Mouse (Mus musculus): ENCODE results near the gene Zfp408. TPM values are rescaled to one million over a fixed set of nuclear protein-coding genes. Genes with fewer than 3 reads are reported as not detected.

The Zfp408 gene
- polyA plus RNA-seq, 1 experiment from 2014 or later, result 12.6 TPM

- peaks cover 83% of the 10 kb centered on the region for H3K36me3 ChIP-seq
- WGBS, result 91% methylated on average over 6 of the region's 6 CpGs
Observed at GRCm38 (mm10) chr2:91670038-91670437, 20.4 kb upstream of the Zfp408 start.

GRCm38 (mm10) chr2:91669326-91669725, 19.7 kb upstream of the Zfp408 start:
- no peak overlapping the region for H3K27ac ChIP-seq

More at GRCm38 (mm10) chr2:91670038-91670437, 20.4 kb upstream of the Zfp408 start:
- no peak overlapping the region for H3K4me2 ChIP-seq
- no peak overlapping the region for H3K4me3 ChIP-seq (replicated peaks)
- no peak for ATAC-seq (ENCODE audit: insufficient number of reproducible peaks, insufficient read depth, low FRiP score, low TSS enrichment, low read depth)
- H3K27ac ChIP-seq, result no peak overlapping the region
- no peaks in the 10 kb centered on the region for H3K9me3 ChIP-seq
- no peaks in the 10 kb centered on the region for H3K4me1 ChIP-seq (replicated peaks)
- H3K27me3 ChIP-seq, result no peaks in the 10 kb centered on the region
- no peak overlapping the region for H3K9ac ChIP-seq (replicated peaks)

GRCm38 (mm10) chr2:91667747-91668146, 18.2 kb upstream of the Zfp408 start:
- 84% methylated on average over 2 of the region's 2 CpGs for WGBS
- Histone ChIP-seq H3K27ac (no peak overlapping the region), H3K9ac (replicated peaks) (no peak overlapping the region), H3K9me3 (no peaks in the 10 kb centered on the region), H3K4me2 (no peak overlapping the region), H3K27me3 (no peaks in the 10 kb centered on the region), H3K4me3 (replicated peaks) (no peak overlapping the region), H3K4me1 (replicated peaks) (no peaks in the 10 kb centered on the region), H3K36me3 (peaks cover 85% of the 10 kb centered on the region)
- ATAC-seq (ENCODE audit: insufficient number of reproducible peaks, insufficient read depth, low FRiP score, low TSS enrichment, low read depth), result no peak

More at GRCm38 (mm10) chr2:91669326-91669725, 19.7 kb upstream of the Zfp408 start:
- Histone ChIP-seq H3K36me3 (peaks cover 82% of the 10 kb centered on the region), H3K9me3 (no peaks in the 10 kb centered on the region), H3K4me1 (replicated peaks) (no peaks in the 10 kb centered on the region), H3K4me2 (no peak overlapping the region), H3K27me3 (no peaks in the 10 kb centered on the region), H3K4me3 (replicated peaks) (no peak overlapping the region), H3K9ac (replicated peaks) (no peak overlapping the region)
- WGBS, result 93% methylated on average over 8 of the region's 8 CpGs
- no peak for ATAC-seq (ENCODE audit: insufficient number of reproducible peaks, insufficient read depth, low FRiP score, low TSS enrichment, low read depth)

- Histone ChIP-seq H3K4me2 (no peak overlapping the region), H3K4me3 (replicated peaks) (no peak overlapping the region), H3K4me1 (replicated peaks) (no peaks in the 10 kb centered on the region), H3K36me3 (peaks cover 92% of the 10 kb centered on the region), H3K9me3 (no peaks in the 10 kb centered on the region), H3K27ac (no peak overlapping the region), H3K9ac (replicated peaks) (no peak overlapping the region), H3K27me3 (no peaks in the 10 kb centered on the region)
- WGBS, result 93% methylated on average over 6 of the region's 6 CpGs
- no peak for ATAC-seq (ENCODE audit: insufficient number of reproducible peaks, insufficient read depth, low FRiP score, low TSS enrichment, low read depth)
Observed at GRCm38 (mm10) chr2:91666386-91666910, 16.9 kb upstream of the Zfp408 start.

GRCm38 (mm10) chr2:91664780-91665179, 15.2 kb upstream of the Zfp408 start:
- Histone ChIP-seq H3K27ac (no peak overlapping the region), H3K9ac (replicated peaks) (no peak overlapping the region), H3K36me3 (peaks cover 88% of the 10 kb centered on the region), H3K9me3 (no peaks in the 10 kb centered on the region), H3K4me3 (replicated peaks) (no peak overlapping the region), H3K27me3 (no peaks in the 10 kb centered on the region), H3K4me2 (no peak overlapping the region), H3K4me1 (replicated peaks) (no peaks in the 10 kb centered on the region)
- ATAC-seq (ENCODE audit: insufficient number of reproducible peaks, insufficient read depth, low FRiP score, low TSS enrichment, low read depth), result no peak

- WGBS, result 91% methylated on average over 6 of the region's 6 CpGs
- Histone ChIP-seq H3K9me3 (no peaks in the 10 kb centered on the region), H3K4me1 (replicated peaks) (no peaks in the 10 kb centered on the region), H3K4me3 (replicated peaks) (no peak overlapping the region), H3K27me3 (no peaks in the 10 kb centered on the region), H3K36me3 (peaks cover 88% of the 10 kb centered on the region), H3K9ac (replicated peaks) (no peak overlapping the region), H3K4me2 (no peak overlapping the region), H3K27ac (no peak overlapping the region)
- ATAC-seq (ENCODE audit: insufficient number of reproducible peaks, insufficient read depth, low FRiP score, low TSS enrichment, low read depth), result no peak
Observed at GRCm38 (mm10) chr2:91660981-91661380, 11.4 kb upstream of the Zfp408 start.

GRCm38 (mm10) chr2:91659657-91660056, 10.1 kb upstream of the Zfp408 start:
- Histone ChIP-seq H3K27me3 (no peaks in the 10 kb centered on the region), H3K4me1 (replicated peaks) (no peaks in the 10 kb centered on the region), H3K27ac (no peak overlapping the region), H3K36me3 (peaks cover 92% of the 10 kb centered on the region), H3K9me3 (no peaks in the 10 kb centered on the region), H3K9ac (replicated peaks) (no peak overlapping the region), H3K4me3 (replicated peaks) (no peak overlapping the region), H3K4me2 (no peak overlapping the region)
- ATAC-seq (ENCODE audit: insufficient number of reproducible peaks, insufficient read depth, low FRiP score, low TSS enrichment, low read depth), result no peak
- 93% methylated on average over 8 of the region's 8 CpGs for WGBS

GRCm38 (mm10) chr2:91656774-91657173, 7.2 kb upstream of the Zfp408 start:
- 78% methylated on average over 8 of the region's 8 CpGs for WGBS
- no peak for ATAC-seq (ENCODE audit: insufficient number of reproducible peaks, insufficient read depth, low FRiP score, low TSS enrichment, low read depth)
- Histone ChIP-seq H3K27ac (no peak overlapping the region), H3K36me3 (peaks cover 85% of the 10 kb centered on the region), H3K4me2 (no peak overlapping the region), H3K4me3 (replicated peaks) (no peak overlapping the region), H3K27me3 (no peaks in the 10 kb centered on the region), H3K9ac (replicated peaks) (no peak overlapping the region), H3K9me3 (no peaks in the 10 kb centered on the region), H3K4me1 (replicated peaks) (0 out of 2 replicates have a peak, but pooled peaks cover under 1% of the 10 kb centered on the region)

GRCm38 (mm10) chr2:91655827-91656226, 6.2 kb upstream of the Zfp408 start:
- Histone ChIP-seq H3K4me2 (no peak overlapping the region), H3K4me3 (replicated peaks) (no peak overlapping the region), H3K27ac (no peak overlapping the region), H3K9ac (replicated peaks) (no peak overlapping the region), H3K27me3 (no peaks in the 10 kb centered on the region), H3K4me1 (replicated peaks) (peaks cover 6% of the 10 kb centered on the region), H3K36me3 (peaks cover 78% of the 10 kb centered on the region), H3K9me3 (no peaks in the 10 kb centered on the region)
- 71% methylated on average over 6 of the region's 6 CpGs for WGBS
- no peak for ATAC-seq (ENCODE audit: insufficient number of reproducible peaks, insufficient read depth, low FRiP score, low TSS enrichment, low read depth)

GRCm38 (mm10) chr2:91655388-91655787, 5.8 kb upstream of the Zfp408 start:
- Histone ChIP-seq H3K36me3 (peaks cover 77% of the 10 kb centered on the region), H3K4me3 (replicated peaks) (no peak overlapping the region), H3K27ac (no peak overlapping the region), H3K27me3 (no peaks in the 10 kb centered on the region), H3K4me1 (replicated peaks) (peaks cover 10% of the 10 kb centered on the region), H3K4me2 (no peak overlapping the region), H3K9me3 (no peaks in the 10 kb centered on the region), H3K9ac (replicated peaks) (no peak overlapping the region)
- no peak for ATAC-seq (ENCODE audit: insufficient number of reproducible peaks, insufficient read depth, low FRiP score, low TSS enrichment, low read depth)
- 89% methylated on average over 5 of the region's 5 CpGs for WGBS

GRCm38 (mm10) chr2:91652863-91653262, 3.3 kb upstream of the Zfp408 start:
- WGBS, result 71% methylated on average over 6 of the region's 6 CpGs
- Histone ChIP-seq H3K4me1 (replicated peaks) (peaks cover 18% of the 10 kb centered on the region), H3K36me3 (peaks cover 56% of the 10 kb centered on the region)

More at GRCm38 (mm10) chr2:91652863-91653262, 3.3 kb upstream of the Zfp408 start:
- H3K4me3 ChIP-seq (replicated peaks), result no peak overlapping the region
- no peak overlapping the region for H3K9ac ChIP-seq (replicated peaks)
- H3K27me3 ChIP-seq, result no peaks in the 10 kb centered on the region
- no peak overlapping the region for H3K27ac ChIP-seq
- H3K9me3 ChIP-seq, result no peaks in the 10 kb centered on the region
- ATAC-seq (ENCODE audit: insufficient number of reproducible peaks, insufficient read depth, low FRiP score, low TSS enrichment, low read depth), result no peak
- no peak overlapping the region for H3K4me2 ChIP-seq

Measured in limb, embryonic 12.5 days (tissue).